Mouse (Mus musculus): ENCODE measurements around the gene Snrpf.

DNA sequence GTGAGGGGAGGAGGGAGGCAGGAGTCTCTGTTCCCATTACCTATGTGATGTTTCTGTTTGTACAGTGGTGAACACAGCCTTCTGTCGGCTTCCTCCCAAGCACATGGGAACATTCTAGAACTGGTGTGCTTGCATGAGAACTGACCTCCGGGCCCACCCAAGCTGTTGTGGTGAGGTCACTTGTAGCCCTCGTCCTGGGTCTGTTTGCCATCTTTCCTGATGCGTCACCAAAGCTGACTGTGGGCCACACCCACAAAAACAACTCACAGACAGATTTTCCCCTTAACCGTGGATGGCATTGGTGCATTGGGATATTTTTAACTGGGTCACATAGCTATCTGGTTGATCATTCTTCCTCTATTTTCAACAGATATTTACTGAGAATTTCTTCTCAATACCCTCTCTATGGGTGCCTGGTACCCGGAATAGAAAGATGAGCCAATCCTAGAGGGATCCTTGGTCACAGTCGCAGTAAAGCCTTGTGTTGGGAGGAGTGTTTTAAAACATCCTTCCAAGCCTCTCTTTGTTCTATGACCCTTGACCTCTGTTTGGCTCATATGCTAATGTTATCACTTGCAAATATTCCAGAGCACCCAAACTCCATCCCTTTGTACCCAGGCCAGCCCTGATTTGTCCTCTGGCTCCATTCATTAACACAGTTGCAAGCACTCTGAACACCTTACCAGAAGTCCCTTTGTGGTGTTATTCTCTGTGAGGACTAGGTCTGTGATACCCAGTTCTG, 31.1 kb upstream of the Snrpf start:
- TF ChIP-seq CTCF (IDR thresholded peaks at IDR 0.05; ENCODE audit: borderline replicate concordance, insufficient read depth, low read length) (no peak), POLR2A (IDR thresholded peaks at IDR 0.05; ENCODE audit: low read depth, low read length) (no peak)

Data from embryonic fibroblast, embryonic 13.5 days (primary cell).